Mouse (Mus musculus) urinary bladder, postnatal 4 days (tissue): ENCODE data around the gene Dlgap3.

Source experiments
- DNase-seq, 2 experiments: peaks; one replicate each; pipeline ENCODE4 v3.0.0; 2021 to 2022; ENCODE audit warnings: low spot score in 2 of 2

Gene Dlgap3

DNA sequence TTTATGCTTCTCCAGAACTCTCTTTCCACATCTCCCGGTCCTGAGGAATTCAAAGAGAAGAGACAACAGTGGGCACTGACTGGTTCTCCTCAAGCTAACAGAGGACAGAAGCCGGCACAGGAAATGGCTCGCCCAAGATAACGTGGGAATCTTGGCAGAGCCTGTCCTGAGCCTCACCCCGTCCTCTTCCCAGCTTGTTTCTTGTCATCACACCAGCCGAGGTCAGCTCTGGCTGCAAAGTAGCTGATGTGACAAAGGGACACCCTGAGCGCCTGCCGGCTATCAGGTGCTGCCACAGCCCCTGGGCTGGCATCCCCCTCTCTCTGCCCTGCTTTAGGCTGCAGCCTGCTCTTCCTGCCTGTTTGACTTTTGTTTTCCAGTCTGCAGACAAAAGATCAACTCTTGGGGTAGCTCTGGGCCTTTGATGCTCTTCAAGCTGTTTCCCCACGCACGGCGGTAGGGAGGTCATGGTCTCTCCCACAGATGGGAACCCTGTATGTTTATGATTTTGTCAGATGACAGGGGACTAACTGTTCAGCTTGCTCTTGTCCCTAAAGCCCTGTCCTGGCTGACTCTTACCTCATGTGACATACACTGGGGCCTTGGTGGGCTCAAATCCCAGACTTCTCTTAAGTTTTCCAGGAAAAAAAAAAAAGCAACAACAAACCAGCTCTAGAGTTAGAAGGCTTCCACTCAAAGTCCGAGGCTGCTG is 89.3 kb downstream of the Dlgap3 start:
- no peak for DNase-seq

DNA sequence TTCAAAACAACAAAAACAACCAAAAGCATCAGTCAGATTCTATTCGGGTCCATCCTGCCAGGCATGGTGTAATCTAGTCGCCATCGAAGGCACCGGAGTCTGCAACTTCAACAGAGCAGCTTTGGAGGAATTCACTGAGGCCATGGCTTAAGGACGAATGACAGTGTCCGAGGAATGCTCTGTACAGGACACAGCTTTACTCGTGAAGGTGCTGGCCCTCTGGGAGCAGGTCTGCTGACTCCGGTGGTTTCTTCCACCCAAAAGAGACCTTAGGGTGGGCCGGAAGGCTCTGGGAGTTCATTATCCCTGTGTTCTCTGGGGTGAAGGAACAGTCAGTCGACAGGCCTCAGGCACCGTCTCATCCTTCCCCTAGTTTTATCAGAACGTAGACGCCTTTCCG is 92.6 kb downstream of the Dlgap3 start:
- DNase-seq = no peak

DNA sequence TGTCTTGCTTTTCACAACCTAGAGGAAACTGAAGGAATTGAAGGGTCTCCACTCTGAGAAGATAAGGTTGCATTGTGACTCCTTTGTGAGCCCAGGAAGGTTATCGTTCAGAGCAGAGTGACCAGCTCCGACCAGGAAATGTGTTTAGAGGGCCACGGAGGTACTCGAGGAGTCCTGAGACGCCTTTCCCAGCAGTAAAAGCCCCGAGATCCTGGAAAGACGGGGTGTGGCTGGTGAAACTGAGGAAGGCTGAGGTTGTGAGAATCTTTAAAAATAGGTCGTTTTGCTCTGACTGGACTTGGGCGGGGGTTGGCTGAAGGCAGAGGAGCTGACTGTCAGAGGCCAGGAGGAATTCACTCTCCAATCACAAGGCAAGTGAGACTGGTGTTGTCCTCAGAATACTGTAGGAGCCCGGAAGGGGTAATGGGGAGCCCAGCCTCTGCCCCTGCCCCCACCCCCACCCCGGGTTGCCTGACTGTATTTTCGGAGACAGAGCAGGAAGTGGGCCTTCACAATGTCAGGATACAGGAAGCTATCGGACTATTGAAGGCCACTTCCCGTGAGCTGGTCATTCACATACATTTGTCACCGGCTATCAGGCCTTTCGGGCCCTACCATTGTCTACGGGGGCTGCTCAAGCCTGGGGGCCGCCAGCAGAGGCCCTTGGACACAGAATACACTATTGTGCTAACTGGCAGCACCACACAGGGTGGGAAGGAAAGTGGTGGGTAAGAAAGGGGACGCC is 94.6 kb downstream of the Dlgap3 start:
- no peak for DNase-seq

DNA sequence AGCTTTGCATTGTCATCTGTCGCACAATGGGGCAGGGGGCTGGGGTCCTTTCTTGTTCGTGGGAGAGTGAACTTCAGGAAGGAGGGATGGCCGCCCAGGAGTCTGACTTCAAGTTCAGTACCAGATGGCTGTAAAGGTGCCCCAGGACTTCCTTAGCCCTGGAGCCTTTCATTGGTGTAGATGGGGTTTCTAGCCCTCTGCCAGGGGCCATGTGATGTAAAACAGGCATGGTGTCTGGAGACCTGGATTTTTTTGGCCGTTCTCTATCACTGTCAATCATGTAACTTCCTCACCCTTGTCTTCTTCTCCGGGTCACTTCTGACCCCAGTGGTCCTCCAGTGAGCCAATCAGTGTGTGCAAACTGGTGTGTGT is 95.2 kb downstream of the Dlgap3 start:
- no peak for DNase-seq

DNA sequence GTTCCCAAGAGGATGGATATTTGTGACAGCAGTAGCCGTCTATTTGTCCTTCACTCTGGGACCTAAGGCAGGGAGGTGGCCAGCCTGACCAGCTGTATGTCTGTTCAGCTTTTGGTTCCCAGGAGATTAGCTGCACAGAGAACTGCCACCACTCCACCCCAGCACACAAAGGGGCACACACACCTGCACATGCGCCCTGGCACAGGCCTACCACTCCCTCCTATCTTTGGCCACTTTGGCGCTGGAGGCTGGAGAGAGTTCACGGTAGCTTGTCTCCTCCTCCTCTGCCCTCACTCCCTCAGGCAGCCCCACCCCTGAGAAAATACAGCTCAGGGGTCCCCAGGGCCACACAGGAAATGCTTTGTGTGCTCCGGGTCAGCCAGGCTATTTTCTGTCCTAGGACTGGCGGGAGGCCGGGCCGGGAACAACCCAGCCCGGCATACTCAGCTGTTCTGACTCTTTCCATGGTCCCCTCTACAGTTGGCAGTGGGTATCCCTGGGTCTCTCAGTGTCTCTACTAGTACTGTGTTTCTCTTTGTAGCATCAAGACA is 109.5 kb downstream of the Dlgap3 start:
- DNase-seq = no peak

DNA sequence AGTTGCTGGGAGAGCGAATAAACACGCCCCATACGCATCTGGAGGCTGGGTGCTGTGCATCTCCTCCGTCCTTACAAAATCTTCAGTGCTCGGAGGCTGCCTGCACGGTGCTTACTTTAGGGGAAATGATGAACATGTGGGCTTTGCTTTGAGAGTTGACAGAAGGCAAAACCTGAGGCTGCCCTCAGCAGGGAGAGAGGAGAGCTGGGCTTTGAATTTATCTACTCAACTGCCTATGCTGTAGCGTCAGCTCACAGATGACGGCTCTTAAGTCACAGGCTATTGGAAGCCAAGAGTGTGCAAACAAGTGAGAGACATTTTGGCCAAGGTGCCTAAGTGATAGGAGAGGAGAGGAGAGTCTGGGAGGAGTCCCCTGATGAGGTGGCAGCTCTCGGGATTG is 110.2 kb downstream of the Dlgap3 start:
- no peak for DNase-seq
